Mouse (Mus musculus): ENCODE data around the gene Egln1.

The Egln1 gene

DNA sequence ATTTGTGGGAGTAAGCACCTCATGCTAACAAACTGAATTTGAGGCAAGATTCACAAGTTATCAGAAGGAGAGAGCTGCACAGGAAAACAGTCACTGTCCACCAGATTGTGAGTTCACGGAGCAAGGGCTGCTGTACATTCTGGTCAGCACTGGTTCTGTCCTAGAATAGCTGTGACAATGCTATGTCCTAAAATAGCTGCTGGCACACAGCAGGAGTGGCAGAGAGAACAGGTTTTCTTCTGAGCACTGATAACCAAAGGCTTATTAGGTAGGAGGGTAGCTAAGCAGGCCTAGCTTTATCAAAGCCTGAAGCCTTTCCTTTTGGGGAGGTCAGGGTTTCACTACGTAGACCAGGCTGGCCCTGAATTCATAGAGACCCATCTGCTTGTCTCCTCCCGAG is 88.9 kb downstream of the Egln1 start:
- no peak for ATAC-seq (ENCODE audit: low TSS enrichment)

DNA sequence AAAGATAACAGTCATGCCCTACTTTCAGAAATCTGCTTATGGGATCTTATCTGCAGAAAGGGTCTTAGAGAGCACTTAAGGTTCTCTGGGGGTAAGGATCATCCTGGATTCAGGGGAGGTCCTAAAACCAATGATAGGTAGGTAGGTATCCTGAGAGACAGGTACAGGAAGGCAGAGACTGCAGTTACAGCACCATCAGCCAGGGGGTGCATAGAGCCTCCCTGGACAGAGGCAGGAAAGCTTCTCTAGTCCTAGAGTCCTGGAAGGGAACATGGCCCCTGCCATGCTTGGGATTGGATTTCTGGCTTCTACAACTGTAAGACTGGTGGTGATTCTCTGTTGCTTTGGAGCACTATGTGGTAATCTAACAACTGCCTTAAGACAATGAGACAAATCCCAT is 89.7 kb downstream of the Egln1 start:
- ATAC-seq (ENCODE audit: low TSS enrichment) = no peak

Data from frontal cortex, adult (tissue).